Mouse (Mus musculus) brain, embryonic 18.5 days (tissue): ENCODE data around the gene Myt1l.
A peak's percentile ranks its signal among the peaks of the same experiment; 100 is the strongest.

ENCODE experiments used
- DNase-seq: peaks from one replicate; pipeline ENCODE4 v3.0.0-alpha.2; 2012; ENCODE audit warnings: low read depth, low spot score

The Myt1l gene

DNA sequence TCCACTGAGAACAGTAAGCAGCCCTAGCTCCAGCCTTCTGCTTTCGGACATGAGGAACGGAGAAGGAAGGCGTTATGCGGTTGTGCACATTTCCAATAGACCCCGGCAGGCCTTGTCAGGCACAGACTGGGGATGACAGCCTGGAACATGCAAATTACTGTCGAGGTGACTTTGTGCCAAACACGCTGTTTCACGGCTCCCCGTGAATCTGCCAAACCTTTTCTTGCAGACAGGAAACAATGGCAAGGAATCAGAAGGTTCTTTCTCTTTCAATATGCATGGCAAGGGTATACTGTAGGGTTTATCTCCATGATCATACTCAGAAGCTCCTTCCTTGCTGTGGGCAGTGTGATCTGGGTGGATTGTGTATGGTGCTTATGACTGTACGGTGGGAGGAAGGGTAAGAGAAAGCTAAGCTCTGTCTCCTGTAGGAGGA is 127.0 kb downstream of the Myt1l start:
- DNase-seq: no peak

DNA sequence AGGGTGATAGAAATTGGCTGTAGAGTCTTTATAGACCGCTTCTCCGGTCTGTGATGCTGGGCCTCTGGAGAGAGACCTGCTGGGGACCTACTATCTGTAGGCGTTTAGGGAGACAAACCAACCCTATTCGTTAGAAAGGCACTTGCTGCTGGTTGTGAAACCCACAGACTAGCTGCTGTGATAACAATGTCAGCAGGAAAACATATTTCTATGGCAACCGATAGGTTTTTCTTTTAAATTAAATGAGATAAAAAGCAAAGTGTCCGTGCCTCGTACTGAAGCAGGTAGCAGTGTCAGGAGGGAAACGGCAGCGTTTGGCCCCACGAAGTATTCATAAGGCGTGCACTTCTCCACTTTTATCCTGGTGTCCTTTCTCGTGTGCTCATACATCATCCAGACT is 127.5 kb downstream of the Myt1l start:
- DNase-seq: no peak

DNA sequence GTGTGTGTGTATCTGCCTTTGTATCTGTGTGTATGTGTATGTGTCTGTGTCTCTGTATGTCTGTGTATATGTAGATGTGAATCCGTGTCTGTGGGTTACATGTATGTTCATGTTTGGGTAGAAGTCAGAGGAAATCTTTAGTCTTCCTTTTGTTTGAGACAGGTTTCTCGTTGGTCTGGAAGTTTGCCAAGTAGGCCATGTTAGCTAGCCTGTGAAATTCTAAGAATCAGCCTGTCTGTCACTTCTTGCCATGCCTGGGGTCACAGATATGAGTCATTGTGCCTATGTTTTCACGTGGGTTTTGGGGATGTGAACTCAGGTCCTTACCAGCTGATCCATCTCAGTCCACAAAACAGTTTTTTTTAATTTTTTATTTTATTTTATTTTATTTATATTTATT is 128.9 kb downstream of the Myt1l start:
- no peak for DNase-seq

DNA sequence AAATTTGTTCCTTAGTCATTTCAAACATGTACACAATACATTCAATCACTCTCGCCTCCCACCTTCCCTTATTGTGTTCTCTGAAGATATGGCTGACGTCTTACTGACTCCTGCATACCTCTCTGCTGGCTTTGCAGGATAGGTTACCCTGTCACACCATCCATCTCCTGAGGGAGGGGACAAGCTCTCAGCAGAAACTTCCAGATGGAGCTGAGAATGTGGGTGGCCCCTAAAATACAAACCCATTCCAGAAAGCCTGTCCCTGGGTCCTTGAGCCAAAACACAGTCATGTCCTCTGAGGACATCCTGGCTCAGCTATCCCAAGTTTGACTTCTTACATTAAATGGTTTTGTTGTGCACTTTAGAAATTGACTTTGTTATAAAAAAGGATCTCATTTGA is 129.7 kb downstream of the Myt1l start:
- no peak for DNase-seq

DNA sequence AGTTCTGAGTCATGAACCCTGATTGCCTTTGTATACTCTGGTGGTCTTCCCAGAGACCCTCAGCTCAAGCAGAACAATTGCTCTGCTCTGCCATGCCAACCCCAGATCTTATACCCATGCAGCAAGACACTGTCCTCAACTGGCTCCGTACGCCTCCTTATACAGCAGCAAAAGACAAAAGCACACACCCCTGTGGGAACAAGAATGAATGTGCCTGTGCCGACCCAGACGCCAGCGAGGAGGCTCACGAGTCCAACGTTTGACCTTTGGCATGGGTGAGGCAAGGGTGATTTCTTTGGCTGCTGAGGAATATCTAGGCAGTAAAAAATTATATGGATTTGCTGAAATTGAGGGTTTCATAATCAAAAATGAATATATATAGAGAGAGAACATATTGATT is 143.8 kb downstream of the Myt1l start:
- no peak for DNase-seq

DNA sequence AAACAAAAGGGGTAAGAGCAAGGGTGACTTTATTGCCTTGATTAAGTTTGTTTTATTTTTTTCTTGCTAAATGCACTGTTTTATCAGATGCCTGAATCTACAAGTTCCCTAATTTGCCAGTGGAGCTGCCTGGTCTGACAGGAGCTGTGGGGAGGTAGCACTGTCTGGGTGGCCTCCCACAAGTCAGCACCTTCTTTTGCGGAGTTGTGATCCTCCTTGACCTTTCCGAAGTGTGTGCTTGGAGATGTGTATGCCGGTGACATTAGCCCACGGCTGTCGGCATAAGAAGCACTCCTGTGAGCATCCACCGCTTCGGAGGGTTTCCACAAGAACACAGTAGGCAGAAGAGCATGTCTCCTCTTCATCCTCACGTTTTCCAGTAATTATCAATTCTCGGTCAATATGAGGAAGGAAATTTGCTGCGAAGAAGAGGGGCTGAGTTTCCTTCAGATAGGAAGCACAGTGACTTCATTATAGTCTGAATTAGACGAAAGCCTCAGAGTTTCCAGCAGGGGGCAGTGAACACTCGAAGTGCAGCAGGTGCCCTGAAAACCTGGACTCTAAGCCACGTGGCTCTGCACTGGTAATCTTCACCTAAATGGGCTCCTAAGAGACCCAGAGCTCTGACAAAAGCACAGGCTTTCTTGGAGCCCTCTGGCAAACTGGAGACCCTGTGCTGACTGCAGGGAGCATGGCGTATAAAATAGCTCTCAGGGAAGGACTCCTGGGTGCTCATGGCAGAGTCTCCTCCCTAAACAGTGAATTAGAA is 147.6 kb downstream of the Myt1l start:
- DNase-seq: no peak

DNA sequence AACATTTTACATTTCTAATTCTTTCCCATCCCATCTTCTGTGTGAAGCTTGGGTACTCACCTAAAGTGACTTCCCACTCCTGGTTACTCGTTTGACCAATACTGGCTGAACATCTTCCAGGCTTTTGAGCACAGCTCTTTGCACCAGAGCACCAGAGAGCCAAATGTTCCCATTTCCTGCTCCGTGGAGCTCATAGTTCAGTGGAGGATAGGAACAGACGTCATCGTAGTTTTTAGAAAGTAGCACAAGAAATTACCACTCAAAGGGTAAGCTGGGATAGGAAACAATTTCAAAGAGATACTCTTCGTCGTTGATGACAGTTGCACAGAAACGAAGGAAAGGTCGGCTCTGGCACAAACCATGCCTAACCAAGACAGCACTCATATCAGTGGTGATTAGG is 154.2 kb downstream of the Myt1l start:
- DNase-seq: no peak

DNA sequence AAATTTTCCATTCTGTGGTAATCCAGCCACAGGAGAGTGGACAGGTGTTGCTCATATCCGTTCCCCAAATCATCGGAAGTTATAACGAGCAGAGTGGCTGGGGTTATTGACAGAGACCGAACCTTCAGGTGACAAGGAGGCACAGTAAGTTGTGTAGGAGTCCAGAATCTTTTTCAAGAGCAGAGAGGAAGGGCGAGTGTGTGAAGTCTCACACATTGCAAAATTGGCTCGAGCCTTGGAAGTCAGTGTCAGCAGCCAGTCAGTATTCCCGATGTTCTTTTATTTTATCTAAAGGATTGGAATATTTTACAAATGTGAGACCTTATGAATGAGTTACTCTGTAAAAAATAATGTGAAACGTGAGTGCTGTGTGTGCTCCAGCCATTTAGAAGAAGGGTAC is 154.8 kb downstream of the Myt1l start:
- DNase-seq: no peak

DNA sequence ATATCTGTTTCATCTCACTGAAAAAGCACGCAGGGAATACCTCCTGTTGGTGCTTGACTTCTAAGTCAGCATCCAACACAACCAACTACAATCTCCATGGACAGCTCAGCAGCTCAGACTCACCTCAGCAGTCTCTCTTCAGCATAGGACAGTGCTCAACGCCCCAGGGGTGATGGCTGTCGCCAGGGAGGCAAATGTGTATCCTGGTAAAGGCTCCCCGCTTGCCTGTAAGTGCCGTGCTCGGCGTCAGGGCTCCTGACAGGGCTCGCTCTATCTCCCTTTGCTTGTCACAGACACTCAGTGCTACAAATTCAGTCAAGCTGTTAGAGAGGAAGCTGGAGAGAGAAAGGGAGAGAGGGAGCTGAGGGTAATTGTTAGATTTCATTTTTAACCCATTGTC is 158.1 kb downstream of the Myt1l start:
- DNase-seq: no peak

DNA sequence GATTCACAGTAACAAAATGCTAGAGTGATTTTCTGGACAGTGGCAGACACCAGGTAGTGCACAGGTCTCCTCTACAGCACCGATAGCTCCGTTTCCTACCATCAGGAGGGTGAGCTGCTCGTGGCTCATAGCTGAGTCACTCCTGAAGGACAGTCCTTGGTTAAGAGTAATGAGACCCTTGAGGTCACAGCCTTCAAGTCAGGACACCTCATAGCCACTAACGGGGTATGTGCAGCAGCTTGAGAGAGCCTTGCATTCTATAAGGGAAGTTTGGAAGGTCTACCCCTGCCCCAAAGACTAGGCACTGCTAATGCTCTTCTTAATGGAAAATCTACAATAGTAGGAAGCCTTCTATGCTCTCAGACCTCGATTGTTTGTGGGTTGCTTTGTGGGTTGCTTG is 163.4 kb downstream of the Myt1l start:
- no peak for DNase-seq

DNA sequence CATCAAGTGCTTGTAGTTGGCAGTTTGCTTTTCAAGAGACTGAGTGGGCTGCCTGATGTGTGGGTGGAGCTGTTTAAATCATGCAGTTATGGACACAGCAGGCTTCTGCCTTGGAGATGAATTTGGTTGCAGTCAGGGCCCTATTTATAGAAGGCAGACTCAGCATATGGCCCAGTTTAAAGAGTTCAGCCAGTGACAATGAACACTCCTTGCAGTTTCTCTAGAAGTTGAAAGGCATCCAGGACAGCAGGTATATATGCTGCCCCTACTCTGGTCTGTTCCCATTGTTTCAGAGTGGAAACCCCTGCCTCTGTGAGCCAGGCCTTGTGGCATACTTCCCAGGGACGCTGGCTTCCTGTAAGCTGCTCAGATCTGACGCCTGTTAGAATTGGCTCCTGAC is 167.0 kb downstream of the Myt1l start:
- DNase-seq: no peak

DNA sequence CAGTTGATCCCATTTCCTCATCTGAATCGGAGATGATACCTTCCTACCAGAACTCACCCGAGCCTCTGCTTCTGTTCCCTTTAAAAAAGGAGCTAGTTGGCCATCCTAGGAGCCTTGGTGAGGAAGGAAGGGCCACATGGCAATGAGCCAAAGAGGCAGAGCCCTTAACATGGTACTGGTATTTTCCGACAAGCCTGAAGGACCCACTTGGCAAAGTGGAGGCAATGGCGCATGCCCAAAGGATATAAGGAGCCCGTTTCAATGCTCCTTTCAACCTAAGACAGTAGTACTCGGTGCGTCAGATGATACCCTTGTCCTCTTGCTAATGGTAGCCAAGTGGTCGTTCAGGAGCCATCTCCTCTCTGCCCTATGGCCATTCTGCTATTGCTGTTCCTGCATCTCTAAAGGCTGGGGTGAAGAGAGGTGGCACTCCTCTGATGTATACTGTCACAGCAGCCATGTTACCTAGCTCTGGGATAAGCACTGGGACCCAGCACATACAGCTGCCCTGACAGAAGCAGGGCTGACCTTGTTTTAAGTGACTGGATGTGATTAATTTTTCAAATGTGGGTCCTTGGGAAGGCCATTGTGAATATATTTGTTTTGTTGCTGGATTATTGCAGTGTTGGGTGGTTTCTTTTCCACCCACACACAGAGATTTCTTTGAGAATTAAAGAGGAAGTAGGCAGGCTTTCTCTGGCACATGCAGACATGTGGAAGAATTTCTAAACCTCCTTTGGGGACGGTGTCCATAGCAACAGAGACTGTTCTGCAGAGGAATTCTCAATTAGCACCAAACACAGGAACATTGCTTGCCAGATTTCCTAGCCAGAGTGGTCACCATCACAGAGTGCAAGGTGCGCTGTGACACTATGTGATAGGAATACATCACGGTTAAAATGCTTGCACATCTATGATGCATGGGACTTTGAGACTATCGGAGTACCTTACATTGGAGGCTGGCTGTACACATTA is 169.6 kb downstream of the Myt1l start:
- peak; percentile 69 for DNase-seq

DNA sequence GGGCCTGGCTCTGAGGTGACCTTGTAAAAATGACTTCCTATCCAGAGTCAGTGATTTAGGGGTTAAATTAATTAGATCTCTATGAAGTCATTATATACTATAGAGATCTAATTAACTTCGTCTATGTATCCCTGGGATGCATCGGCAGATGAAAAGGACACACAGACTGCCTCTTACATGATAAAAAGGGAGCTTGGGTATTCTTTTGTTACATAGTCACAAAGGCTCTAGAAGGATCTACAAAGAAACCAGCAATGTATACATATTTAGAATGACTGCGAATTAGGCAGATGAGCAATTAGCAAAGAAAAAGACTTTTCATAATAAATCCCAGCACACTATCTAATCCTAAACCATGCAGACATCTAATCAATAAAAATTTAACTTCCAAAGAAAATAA is 170.4 kb downstream of the Myt1l start:
- DNase-seq: no peak

DNA sequence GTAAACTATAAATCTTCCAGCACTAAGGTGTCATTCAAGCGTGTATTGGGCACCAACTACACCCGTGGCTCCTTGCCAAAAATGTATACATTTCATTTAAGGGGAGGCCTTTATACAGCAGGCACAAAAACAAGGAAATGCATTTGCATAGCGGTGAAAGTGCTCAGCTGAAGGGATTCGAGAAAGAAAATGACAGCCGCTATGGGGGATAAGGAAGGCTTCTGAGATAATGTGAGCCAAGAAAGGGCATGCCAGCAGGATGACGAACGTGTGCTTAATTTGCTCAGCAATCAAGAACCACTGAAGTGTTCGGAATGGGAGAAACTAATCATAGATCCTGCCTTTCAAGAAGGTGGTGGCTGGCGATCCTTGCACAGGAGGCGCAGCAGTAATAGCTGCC is 170.8 kb downstream of the Myt1l start:
- peak; percentile 70 for DNase-seq

DNA sequence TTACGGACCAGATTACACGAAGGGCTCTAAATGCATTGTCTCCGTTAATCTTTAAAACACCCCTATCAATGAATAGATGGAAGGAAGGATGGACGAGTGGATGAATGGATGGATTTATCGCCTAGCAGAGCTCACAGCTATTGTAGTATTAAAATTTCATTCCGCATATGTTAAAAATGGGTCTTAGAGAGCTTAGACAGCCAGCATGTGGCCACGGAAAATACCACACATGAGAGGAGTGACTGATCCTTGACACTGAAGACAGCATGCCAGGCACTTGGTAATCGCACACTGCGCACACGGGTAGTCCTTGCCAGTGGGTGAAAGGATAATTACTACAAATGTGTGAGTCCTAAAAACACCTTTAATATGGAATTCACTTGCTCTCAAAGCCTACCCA is 171.2 kb downstream of the Myt1l start:
- DNase-seq: no peak

DNA sequence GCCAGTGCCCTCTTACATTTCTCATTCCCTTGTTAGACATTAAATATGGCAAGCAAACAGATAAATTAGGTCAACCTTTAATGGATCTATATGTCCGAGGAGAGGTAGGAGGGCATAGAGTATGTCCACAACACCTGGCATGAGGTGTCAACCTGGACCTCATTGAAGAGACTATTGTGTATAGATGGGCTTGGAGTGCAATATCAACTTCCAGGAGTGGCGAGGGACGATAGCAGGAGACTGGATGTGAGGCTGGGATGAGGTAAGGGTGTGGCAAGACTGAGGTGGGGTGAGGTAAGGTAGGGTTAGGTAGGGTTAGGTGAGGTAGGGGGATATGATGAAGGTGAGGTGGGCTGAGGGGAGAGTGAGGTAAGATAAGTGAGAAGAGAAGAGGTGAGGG is 171.8 kb downstream of the Myt1l start:
- DNase-seq: no peak

DNA sequence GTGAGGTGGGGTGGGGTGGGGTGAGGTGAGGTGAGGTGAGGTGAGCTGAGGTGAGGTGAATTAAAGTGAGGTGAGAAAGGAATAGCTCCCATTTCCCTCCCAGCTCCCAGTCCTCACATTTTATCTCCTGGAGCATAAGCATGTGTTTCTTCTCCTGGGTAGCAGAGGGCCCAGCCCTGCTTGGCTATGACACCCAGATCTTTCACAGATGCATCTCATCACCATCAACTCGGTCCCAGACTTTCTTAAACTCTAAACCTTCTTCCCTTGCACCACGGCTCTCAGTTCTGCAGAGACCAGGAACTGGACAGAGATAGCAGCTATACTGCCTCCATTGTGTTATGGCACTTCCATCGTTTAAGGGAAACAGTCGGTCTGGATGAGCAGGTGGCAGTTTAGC is 172.9 kb downstream of the Myt1l start:
- DNase-seq: no peak

DNA sequence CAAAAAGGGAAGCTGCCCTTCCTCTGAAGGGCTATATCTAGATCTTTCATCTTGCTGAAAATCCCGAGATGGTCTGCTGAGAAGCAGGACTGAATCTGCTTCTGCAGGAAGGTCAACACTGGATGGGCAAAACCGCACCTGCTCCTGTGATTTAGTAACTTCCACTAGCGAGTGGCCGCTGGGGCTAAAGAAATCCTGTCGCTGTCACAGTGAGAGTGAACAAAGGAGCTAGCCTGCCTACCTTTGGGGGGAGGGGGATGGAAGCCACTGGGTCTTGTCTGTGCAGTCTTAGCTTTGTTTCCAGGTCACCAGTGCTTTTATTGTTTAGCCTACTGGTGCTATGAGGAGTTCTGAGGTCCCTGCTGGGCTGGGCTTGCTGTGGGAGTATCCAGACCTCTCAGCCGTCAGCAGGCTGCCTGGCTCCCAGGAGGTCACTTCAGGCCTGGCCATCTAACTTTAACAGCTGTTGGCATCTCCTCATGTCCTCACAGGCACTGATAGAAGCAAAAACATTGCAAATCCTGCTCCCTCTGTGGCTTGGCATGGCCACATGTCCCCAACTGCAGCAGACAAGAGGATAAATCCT is 173.6 kb downstream of the Myt1l start:
- no peak for DNase-seq

DNA sequence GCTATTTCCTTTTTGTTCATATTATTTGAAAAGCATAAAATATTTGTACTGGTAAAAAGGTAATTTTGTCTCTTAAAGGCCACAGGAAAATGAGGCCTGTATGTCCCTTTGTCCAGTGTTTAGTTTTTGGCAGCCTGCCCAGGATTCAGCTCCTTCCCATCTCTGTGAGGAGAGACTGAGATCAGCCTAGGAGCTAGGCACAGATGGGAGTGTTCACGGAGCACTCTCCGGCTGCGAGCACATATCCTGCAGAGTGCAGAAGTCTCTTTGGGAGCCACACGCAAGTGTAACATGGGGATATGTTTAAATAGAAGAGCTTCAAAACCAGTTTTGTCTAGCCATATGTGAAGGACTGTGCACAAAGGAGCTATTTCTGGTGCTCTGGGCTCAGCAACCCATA is 174.4 kb downstream of the Myt1l start:
- no peak for DNase-seq

DNA sequence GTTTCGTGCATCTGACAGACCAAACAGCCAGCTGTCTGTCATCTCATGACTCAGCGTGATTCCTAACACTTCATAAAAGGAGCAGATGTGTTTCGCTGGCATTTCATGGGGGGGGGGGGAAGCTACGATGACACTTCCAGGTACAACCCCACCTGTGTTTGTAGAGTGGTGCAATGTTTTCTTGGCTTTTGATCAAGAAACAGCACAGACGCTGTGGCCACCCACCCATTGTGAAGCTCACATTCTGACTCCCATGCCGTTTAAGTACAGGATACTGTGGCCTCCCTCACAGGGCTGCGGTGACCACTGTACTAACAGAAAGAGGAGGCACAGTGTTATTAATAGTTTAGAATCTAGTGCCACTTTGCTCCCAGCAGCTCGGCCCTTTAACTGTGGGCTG is 175.4 kb downstream of the Myt1l start:
- DNase-seq: no peak

DNA sequence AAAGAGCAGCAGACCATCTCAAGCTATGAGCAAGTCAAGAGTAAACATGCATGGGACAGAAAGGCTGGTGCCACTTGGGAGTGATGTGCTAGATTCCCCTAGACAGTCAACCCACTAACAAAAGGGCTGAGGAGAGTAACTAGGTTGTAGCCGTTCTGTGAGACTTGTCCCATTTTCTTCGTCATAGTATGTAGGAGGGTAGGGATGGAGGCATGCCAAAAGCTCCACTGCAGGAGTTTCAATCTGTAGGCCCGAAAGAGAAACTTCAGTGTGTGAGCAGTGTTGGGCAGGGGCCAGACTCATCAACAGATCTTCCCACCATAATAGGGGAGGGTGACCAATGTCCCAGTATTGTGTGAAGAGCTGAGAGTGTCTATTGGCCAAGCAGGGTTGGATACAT is 178.9 kb downstream of the Myt1l start:
- DNase-seq: no peak

DNA sequence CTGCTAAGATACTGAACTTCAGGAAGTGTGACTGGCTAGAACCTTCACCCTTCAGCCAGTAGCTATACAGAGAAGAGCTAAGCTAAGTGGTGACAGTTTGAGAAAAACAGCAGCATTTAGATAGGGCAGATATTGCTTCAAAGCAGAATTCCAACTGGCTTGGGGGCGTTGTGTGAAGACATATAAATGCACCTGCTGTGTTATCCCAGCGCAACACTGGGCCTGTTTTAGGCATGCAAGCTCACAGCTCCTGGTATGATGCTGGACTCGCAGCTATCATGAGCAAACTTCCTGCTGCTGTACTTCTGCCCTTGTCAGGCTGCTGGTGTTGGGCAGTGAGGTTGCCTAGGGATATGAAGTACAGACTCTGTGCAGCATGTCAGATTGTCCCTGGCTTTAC is 180.0 kb downstream of the Myt1l start:
- DNase-seq: no peak
